Mouse (Mus musculus): ENCODE results near the gene M1ap. TPM values are rescaled to one million over a fixed set of nuclear protein-coding genes. Genes with fewer than 3 reads are reported as not detected.

The M1ap gene
- polyA plus RNA-seq, 1 experiment = 10.3 TPM

- no peak for TF ChIP-seq POLR2A (IDR thresholded peaks at IDR 0.05; ENCODE audit: borderline replicate concordance, control insufficient read depth, low read depth, low read length)
- TF ChIP-seq CTCF (IDR thresholded peaks at IDR 0.05; ENCODE audit: control insufficient read depth, insufficient read depth, low read length) = no peak
- no peak overlapping the region for H3K4me3 ChIP-seq (replicated peaks; ENCODE audit: control insufficient read depth, low read depth, low read length)
- peaks cover 4% of the 10 kb centered on the region; the same call in 1 of the 2 replicates for H3K4me1 ChIP-seq (ENCODE audit: control insufficient read depth, insufficient read depth, low read length)
- no peak overlapping the region for H3K27ac ChIP-seq (ENCODE audit: control insufficient read depth, insufficient read depth, low read depth, low read length, poor library complexity)
- 72% methylated on average over 4 of the region's 4 CpGs for WGBS
Observed at GRCm38 (mm10) chr6:83025221-83025620, 78.5 kb downstream of the M1ap start.

DNA sequence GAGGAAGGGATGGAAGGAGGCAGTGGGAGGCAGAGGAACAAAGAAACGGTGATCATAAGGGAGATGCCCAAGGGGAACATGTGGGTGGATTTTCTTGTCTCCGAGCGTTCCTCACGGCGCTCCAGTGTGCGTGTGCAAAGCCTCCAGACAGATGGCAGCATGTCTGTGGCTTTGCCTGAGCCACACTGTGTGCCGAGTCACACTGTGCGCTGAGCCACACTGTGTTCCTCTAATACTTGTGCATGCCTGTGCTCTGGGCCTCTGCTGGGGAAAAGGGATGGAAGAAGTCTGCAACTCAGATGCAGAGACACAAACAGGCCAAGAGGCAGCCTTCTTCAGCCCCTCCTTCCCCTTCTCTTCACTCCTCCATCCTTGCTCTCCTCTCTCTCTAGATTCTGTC is 80.6 kb downstream of the M1ap start:
- Histone ChIP-seq H3K27ac (ENCODE audit: control insufficient read depth, insufficient read depth, low read depth, low read length, poor library complexity) (no peak overlapping the region), H3K4me1 (ENCODE audit: control insufficient read depth, insufficient read depth, low read length) (peaks cover 4% of the 10 kb centered on the region; the same call in 1 of the 2 replicates), H3K4me3 (replicated peaks; ENCODE audit: control insufficient read depth, low read depth, low read length) (no peak overlapping the region)
- 65% methylated on average over 8 of the region's 8 CpGs for WGBS
- no peak for TF ChIP-seq POLR2A (IDR thresholded peaks at IDR 0.05; ENCODE audit: borderline replicate concordance, control insufficient read depth, low read depth, low read length)
- TF ChIP-seq CTCF (IDR thresholded peaks at IDR 0.05; ENCODE audit: control insufficient read depth, insufficient read depth, low read length) = no peak

DNA sequence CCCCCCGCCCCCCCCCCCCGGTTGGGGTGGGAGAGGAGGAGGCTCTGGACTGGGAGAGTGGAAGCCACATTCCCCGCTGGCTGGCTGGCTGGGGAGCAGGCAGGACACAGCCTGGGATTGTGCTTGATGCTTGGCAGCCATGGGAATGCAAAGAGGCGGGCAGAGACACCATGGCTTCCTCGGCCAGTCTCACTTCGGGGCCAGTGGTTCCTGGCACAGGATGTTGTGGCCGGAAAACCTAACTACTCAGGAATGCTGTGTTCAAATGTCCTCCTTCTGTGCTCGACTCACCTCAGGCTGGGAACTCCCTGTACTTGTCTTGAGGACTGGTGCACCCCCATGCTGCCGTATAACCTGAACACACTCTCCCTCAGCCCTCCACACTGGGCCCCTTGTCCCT is 81.0 kb downstream of the M1ap start:
- TF ChIP-seq CTCF (IDR thresholded peaks at IDR 0.05; ENCODE audit: control insufficient read depth, insufficient read depth, low read length) = no peak
- no peak for TF ChIP-seq POLR2A (IDR thresholded peaks at IDR 0.05; ENCODE audit: borderline replicate concordance, control insufficient read depth, low read depth, low read length)
- Histone ChIP-seq H3K4me1 (ENCODE audit: control insufficient read depth, insufficient read depth, low read length) (peaks cover 4% of the 10 kb centered on the region; the same call in 1 of the 2 replicates), H3K27ac (ENCODE audit: control insufficient read depth, insufficient read depth, low read depth, low read length, poor library complexity) (no peak overlapping the region), H3K4me3 (replicated peaks; ENCODE audit: control insufficient read depth, low read depth, low read length) (no peak overlapping the region)
- 29% methylated on average over 7 of the region's 9 CpGs for WGBS

DNA sequence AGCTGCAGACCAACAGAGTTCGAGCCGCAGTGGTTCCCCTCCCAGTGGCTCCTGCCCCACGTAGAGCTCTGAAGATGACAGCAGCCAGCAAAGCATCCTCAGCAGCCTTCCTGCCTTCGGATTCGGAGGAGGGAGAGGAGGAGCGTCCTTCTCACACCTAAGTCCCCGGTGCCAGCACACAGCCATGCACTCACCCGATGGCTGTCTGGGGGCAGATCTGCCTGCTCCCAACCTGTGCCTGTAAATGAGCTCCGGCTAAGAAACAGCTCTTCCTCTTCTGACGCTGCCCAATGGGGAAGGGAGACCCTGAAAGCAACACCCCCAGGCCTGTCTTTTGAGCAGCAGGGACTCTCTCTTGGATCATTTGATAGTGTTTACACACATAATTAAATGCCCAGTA is 83.1 kb downstream of the M1ap start:
- Histone ChIP-seq H3K4me1 (ENCODE audit: control insufficient read depth, insufficient read depth, low read length) (peaks cover 4% of the 10 kb centered on the region; the same call in 1 of the 2 replicates), H3K27ac (ENCODE audit: control insufficient read depth, insufficient read depth, low read depth, low read length, poor library complexity) (no peak overlapping the region), H3K4me3 (replicated peaks; ENCODE audit: control insufficient read depth, low read depth, low read length) (no peak overlapping the region)
- 82% methylated on average over 10 of the region's 10 CpGs for WGBS
- TF ChIP-seq POLR2A (IDR thresholded peaks at IDR 0.05; ENCODE audit: borderline replicate concordance, control insufficient read depth, low read depth, low read length) (no peak), CTCF (IDR thresholded peaks at IDR 0.05; ENCODE audit: control insufficient read depth, insufficient read depth, low read length) (no peak)

GRCm38 (mm10) chr6:83031111-83031510 is 84.4 kb downstream of the M1ap start:
- H3K4me3 ChIP-seq (replicated peaks; ENCODE audit: control insufficient read depth, low read depth, low read length) = no peak overlapping the region
- no peak overlapping the region for H3K27ac ChIP-seq (ENCODE audit: control insufficient read depth, insufficient read depth, low read depth, low read length, poor library complexity)
- peaks cover 2% of the 10 kb centered on the region; the same call in 1 of the 2 replicates for H3K4me1 ChIP-seq (ENCODE audit: control insufficient read depth, insufficient read depth, low read length)
- TF ChIP-seq POLR2A (IDR thresholded peaks at IDR 0.05; ENCODE audit: borderline replicate concordance, control insufficient read depth, low read depth, low read length) (no peak), CTCF (IDR thresholded peaks at IDR 0.05; ENCODE audit: control insufficient read depth, insufficient read depth, low read length) (no peak)
- WGBS = 89% methylated on average over 7 of the region's 7 CpGs

DNA sequence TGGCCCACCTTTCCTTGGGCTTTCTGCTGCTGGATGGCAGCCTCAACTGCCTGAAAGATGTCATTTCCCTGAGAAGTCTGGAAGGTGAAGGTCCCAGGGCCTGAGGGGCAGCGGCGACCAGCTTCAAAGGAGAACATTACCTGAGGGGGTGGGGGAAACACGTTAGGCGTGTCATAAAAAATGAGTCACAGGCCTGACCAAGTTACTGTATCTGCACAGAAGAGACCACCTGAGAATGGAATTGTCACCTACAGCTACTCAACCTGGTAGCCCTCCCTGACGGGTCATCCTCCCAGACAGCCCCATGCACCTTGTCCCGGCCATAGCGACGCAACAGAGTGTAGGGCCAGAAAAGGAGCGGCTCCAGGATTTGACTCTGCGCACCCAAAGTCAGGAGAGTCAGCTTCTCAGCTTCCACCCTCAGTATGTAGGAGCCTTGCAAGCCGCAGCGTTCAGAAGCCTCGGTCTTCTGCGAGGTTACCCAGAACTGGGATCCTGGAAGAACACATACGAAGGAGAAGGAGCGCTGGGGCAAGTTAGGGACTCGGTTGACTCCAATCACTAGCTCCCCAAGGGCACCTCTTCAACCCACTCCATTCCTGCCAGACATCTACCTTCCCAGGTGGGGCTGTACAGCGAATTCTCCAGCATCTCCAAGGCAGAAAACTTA is 85.4 kb downstream of the M1ap start:
- H3K27ac ChIP-seq (ENCODE audit: control insufficient read depth, insufficient read depth, low read depth, low read length, poor library complexity) = peak overlapping the region; percentile 64; the same call in 1 of the 2 replicates
- WGBS = 83% methylated on average over 18 of the region's 18 CpGs
- H3K4me3 ChIP-seq (replicated peaks; ENCODE audit: control insufficient read depth, low read depth, low read length) = peak overlapping the region; percentile 95
- H3K4me1 ChIP-seq (ENCODE audit: control insufficient read depth, insufficient read depth, low read length) = peaks cover 2% of the 10 kb centered on the region; the same call in 1 of the 2 replicates
- TF ChIP-seq CTCF (IDR thresholded peaks at IDR 0.05; ENCODE audit: control insufficient read depth, insufficient read depth, low read length) = no peak
- no peak for TF ChIP-seq POLR2A (IDR thresholded peaks at IDR 0.05; ENCODE audit: borderline replicate concordance, control insufficient read depth, low read depth, low read length)

DNA sequence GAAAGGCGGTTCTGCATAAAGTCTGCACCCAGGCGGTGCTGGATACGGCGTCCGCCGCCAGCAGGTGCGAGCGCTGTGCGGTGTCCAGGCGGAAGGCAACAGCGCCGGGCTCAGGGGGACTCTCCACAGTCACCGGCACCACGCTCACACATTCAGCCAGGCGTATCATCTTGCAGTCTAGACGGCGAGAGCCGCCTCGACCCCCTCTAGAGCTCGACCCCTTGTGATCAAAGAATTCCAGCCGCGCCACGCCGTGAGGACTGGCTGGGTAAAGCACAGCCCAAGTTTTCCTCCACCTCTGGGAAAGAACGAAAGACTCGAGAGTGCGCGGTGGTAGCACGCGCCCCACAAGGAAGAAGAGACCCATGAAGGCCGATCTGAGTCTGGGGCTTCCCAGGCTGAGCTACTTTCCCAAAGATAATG is 86.1 kb downstream of the M1ap start:
- H3K4me3 ChIP-seq (replicated peaks; ENCODE audit: control insufficient read depth, low read depth, low read length) = peak overlapping the region; percentile 95

DNA sequence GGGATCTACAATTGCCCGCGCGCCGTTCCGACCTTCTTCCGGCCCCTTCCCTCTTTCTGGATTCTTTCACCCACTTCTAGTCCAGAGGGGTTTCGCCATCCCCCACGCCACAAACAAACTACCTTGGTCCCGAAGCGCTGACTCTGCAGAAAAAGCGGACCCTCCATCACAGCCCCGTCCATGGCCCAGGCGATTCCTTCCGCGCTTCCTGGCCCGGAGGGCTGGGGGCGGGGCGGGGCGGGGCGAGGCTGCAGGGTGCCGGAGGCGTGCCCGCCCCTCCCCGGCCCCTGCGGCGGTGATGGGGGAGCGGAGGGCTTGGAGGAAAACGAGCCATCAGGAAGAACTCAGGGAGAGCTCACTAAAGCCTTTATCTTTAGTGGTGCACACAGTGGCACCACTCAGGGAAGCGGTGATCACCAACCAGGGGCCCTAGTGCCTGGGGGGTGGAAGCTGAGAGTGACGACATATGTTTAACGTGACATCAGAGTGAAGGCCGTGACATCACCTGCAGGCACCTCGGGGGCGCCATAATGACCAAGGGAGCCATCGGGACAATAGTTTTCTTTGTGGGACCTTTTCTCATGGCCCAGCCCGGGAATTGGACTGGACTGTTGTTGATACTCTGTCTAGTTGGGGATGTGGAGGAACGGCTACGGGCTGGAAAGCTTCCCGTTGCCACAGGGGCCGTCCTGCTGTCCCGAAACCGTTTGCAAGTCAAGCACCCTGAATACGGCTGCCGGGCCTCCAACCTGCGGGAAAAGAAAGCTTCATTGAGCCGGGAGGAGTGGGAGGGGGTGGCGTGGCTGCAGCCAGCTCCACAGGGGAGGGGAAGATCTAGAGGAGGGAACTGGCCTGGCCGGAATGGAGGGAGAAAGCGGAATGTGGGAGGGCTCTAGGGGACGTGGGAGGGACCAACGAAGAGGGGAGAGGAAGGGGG is 86.8 kb downstream of the M1ap start, which contains the start of the genes Dok1 and Loxl3:
Dok1 (minus strand) TSS at position 223 of the 937 bp plus-strand sequence.
Loxl3 (plus strand) TSS at position 925 of the 937 bp plus-strand sequence.
- 1% methylated on average over 51 of the region's 51 CpGs for WGBS
- Histone ChIP-seq H3K4me3 (replicated peaks; ENCODE audit: control insufficient read depth, low read depth, low read length) (peak within 1 kb of the TSS; percentile 95), H3K27ac (ENCODE audit: control insufficient read depth, insufficient read depth, low read depth, low read length, poor library complexity) (peak within 1 kb of the TSS; percentile 79), H3K4me1 (ENCODE audit: control insufficient read depth, insufficient read depth, low read length) (peaks cover 3% of the 10 kb centered on the region; the same call in 1 of the 2 replicates)
- TF ChIP-seq POLR2A (IDR thresholded peaks at IDR 0.05; ENCODE audit: borderline replicate concordance, control insufficient read depth, low read depth, low read length) (peak; percentile 70), CTCF (IDR thresholded peaks at IDR 0.05; ENCODE audit: control insufficient read depth, insufficient read depth, low read length) (no peak)

More for the DNA sequence above, 86.1 kb downstream of the M1ap start:
- H3K4me1 ChIP-seq (ENCODE audit: control insufficient read depth, insufficient read depth, low read length) = no peaks in the 10 kb centered on the region; the same call in 1 of the 2 replicates
- peak; percentile 53; the same call in 1 of the 2 replicates for TF ChIP-seq POLR2A (IDR thresholded peaks at IDR 0.05; ENCODE audit: borderline replicate concordance, control insufficient read depth, low read depth, low read length)
- TF ChIP-seq CTCF (IDR thresholded peaks at IDR 0.05; ENCODE audit: control insufficient read depth, insufficient read depth, low read length) = peak; percentile 22; the same call in 1 of the 2 replicates
- H3K27ac ChIP-seq (ENCODE audit: control insufficient read depth, insufficient read depth, low read depth, low read length, poor library complexity) = peak overlapping the region; percentile 64
- WGBS = 0% methylated on average over 31 of the region's 31 CpGs

All from bone marrow, adult 2 months (tissue).